Mouse (Mus musculus) limb, embryonic 14.5 days (tissue): ENCODE measurements around the gene Rbm20. TPM values are rescaled to one million over a fixed set of nuclear protein-coding genes. Genes with fewer than 3 reads are reported as not detected.

Source experiments
- ATAC-seq: fragments of 200-750 bp; cut with Nextera tagmentation; 2 replicates; pipeline ENCODE4 v1.8.0; 2017; ENCODE audit warnings: low read depth, moderate number of reproducible peaks, moderate TSS enrichment; ENCODE audit not compliant: low FRiP score
- DNase-seq: peaks from one replicate; pipeline ENCODE4 v3.0.0-alpha.2; 2015; ENCODE audit warnings: low spot score
- H3K27ac ChIP-seq: fragments of 300-500 bp; sonication (generic); replicated peaks from 2 replicates; pipeline ENCODE4 v1.5.1; 2014; ENCODE audit warnings: low read depth, mild to moderate bottlenecking, low read length, moderate library complexity, mixed read lengths
- H3K27me3 ChIP-seq: fragments of 300-500 bp; sonication (generic); 2 replicates; pipeline ENCODE4 v1.6.1; 2014; ENCODE audit warnings: low read length, mixed read lengths; ENCODE audit not compliant: control insufficient read depth, insufficient read depth
- H3K36me3 ChIP-seq: fragments of 300-500 bp; sonication (generic); 2 replicates; pipeline ENCODE4 v1.6.1; 2014; ENCODE audit warnings: mild to moderate bottlenecking, low read length, moderate library complexity, mixed read lengths; ENCODE audit not compliant: control insufficient read depth, insufficient read depth
- H3K4me1 ChIP-seq: fragments of 300-500 bp; sonication (generic); 2 replicates; pipeline ENCODE4 v1.6.1; 2014; ENCODE audit warnings: antibody characterized with exemption, low read length, mixed read lengths; ENCODE audit not compliant: control insufficient read depth, insufficient read depth
- H3K4me2 ChIP-seq: fragments of 300-500 bp; sonication (generic); replicated peaks from 2 replicates; pipeline ENCODE4 v1.6.1; 2014; ENCODE audit warnings: low read depth, mild to moderate bottlenecking, low read length, moderate library complexity; ENCODE audit not compliant: severe bottlenecking
- H3K4me3 ChIP-seq: fragments of 300-500 bp; sonication (generic); replicated peaks from 2 replicates; pipeline ENCODE4 v1.5.1; 2014; ENCODE audit warnings: low read length
- H3K9ac ChIP-seq: fragments of 300-500 bp; sonication (generic); 2 replicates; pipeline ENCODE4 v1.6.1; 2014; ENCODE audit warnings: mild to moderate bottlenecking, low read depth, low read length, moderate library complexity; ENCODE audit not compliant: severe bottlenecking
- H3K9me3 ChIP-seq: fragments of 300-500 bp; sonication (generic); 2 replicates; pipeline ENCODE4 v1.6.1; 2016; ENCODE audit warnings: low read length; ENCODE audit not compliant: control insufficient read depth
- POLR2A ChIP-seq: fragments of 200-500 bp; IDR thresholded peaks from 2 replicates; pipeline ENCODE4 v1.8.0; 2012; ENCODE audit warnings: inconsistent platforms, mild to moderate bottlenecking, moderate library complexity, borderline replicate concordance; ENCODE audit not compliant: insufficient read depth, insufficient read length; ENCODE audit errors: extremely low read depth
- WGBS: fragments of 180-500 bp; shearing (Covaris S2); extraction: QIAGEN DNeasy Blood & Tissue Kit; methylation state at CpG from one replicate; pipeline ENCODE4 v1.1.7; 2014; 5-methylcytosine and 5-hydroxymethylcytosine counted together
- polyA plus RNA-seq, 2 experiments: library from polyadenylated mRNA; depleted of rRNA in 1 of 2; stranded (reverse) in 1 of 2; unstranded in 1 of 2; fragments of >200 nt; fragmentation: Nextera tagmentation in 1 of 2; extraction: Ambion mirVana in 1 of 2; gene quantifications; 2 replicates each; pipeline versions ENCODE4 v1.2.1 to v1.2.3; 2012 to 2014

Rbm20 gene
- polyA plus RNA-seq, 2 experiments = 5.5 to 10.0 TPM

DNA sequence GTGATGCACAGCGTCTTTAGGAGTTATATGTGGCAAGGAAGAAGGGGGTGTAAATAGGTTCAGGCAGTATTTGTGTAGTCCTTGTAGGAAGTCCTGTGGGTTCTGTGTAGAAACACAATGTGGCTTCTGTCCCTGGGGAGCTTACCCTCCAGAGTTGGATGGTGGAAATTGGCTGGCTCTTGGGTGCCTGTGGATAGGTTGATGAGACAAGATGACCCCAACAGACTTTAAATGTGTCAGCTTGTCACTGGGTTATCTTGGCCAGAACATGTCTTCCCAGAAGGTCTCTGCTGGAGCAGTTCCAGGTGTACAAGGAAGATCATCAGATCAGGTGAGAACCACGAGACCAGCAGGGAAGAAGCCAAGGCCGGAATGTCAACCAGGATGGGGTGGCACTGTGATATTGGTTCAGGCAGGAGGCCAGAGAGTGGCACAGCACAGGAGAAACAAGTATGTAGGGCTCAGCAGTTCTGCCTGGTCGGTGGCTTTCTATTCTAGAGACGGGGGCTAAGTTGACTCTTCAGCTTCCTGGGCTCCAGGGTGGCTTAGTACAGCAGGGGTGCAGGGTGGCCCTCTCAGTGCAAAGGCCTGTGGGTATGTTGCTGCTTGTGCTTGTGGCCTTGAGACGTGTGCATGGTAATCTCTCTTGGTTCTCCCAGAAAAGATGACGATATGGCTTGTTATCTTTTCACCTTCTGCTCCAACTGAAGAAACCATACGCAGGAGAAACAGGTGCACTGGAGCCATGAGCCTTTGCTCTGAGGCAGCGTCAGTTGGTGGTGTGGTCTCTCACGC is 209.7 kb downstream of the Rbm20 start:
- Histone ChIP-seq H3K36me3 (no peaks in the 10 kb centered on the region), H3K4me1 (peaks cover 15% of the 10 kb centered on the region), H3K27me3 (no peaks in the 10 kb centered on the region), H3K4me2 (no peak overlapping the region), H3K27ac (no peak overlapping the region), H3K4me3 (no peak overlapping the region), H3K9ac (no peak overlapping the region), H3K9me3 (no peaks in the 10 kb centered on the region)
- no peak for TF ChIP-seq POLR2A
- DNase-seq = no peak
- no peak for ATAC-seq
- WGBS = 92% methylated on average over 10 of the region's 10 CpGs

DNA sequence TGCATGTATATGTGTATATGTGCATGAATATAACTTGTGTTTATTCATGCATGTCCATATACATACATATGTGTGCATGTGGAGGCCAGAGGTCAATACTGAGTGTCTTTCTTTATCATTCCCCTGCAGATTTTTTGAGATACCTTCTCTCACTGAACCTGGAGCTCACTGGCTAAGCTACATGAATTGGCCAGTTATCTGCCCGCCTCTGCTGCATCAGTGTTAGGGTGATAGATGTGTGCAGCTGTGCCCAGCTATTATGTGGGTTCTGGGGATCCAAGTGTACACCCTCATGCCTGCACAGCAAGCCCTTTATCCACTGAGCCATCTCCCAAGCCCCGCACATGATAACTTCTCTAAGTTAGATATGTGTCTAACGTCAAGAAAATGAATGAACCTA is 210.7 kb downstream of the Rbm20 start:
- Histone ChIP-seq H3K27ac (no peak overlapping the region), H3K27me3 (no peaks in the 10 kb centered on the region), H3K36me3 (no peaks in the 10 kb centered on the region), H3K9ac (no peak overlapping the region), H3K4me3 (no peak overlapping the region), H3K4me2 (no peak overlapping the region), H3K9me3 (no peaks in the 10 kb centered on the region), H3K4me1 (peaks cover 26% of the 10 kb centered on the region)
- WGBS = 85% methylated on average over 3 of the region's 3 CpGs
- TF ChIP-seq POLR2A = no peak
- DNase-seq (no peak), ATAC-seq (no peak)

GRCm38 (mm10) chr19:53888331-53888730 is 211.2 kb downstream of the Rbm20 start:
- H3K9ac ChIP-seq = no peak overlapping the region

DNA sequence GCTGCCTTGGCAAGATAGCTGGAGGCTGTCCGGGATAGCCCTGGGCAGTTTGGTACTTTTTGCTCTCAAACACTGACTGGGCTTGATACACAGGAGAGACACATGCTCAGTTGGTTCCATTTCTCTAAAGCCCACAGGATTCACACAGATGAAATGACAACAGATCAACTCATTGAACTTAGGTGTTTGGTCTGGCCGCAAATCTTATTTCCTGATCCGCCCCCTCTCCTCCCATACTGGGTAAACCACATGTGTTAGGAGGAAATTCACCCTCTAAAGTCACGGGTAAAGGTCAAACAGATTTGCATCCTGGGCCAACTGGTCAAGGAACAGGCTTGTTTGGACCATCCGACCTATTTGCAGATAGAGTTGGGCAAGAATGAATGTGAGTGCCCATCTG is 212.4 kb downstream of the Rbm20 start:
- no peak for ATAC-seq
- Histone ChIP-seq H3K4me3 (no peak overlapping the region), H3K27ac (no peak overlapping the region), H3K27me3 (no peaks in the 10 kb centered on the region), H3K36me3 (no peaks in the 10 kb centered on the region), H3K9ac (no peak overlapping the region), H3K4me2 (no peak overlapping the region), H3K4me1 (peaks cover 43% of the 10 kb centered on the region), H3K9me3 (no peaks in the 10 kb centered on the region)
- no peak for DNase-seq
- TF ChIP-seq POLR2A = no peak
- WGBS = 63% methylated on average over 5 of the region's 5 CpGs

More at GRCm38 (mm10) chr19:53888331-53888730, 211.2 kb downstream of the Rbm20 start:
- no peaks in the 10 kb centered on the region for H3K27me3 ChIP-seq
- peaks cover 31% of the 10 kb centered on the region for H3K4me1 ChIP-seq
- no peak overlapping the region for H3K4me3 ChIP-seq
- TF ChIP-seq POLR2A = no peak
- H3K4me2 ChIP-seq = no peak overlapping the region
- H3K9me3 ChIP-seq = no peaks in the 10 kb centered on the region
- WGBS = 63% methylated on average over 9 of the region's 9 CpGs
- no peaks in the 10 kb centered on the region for H3K36me3 ChIP-seq
- DNase-seq (no peak), ATAC-seq (no peak)
- H3K27ac ChIP-seq = no peak overlapping the region

GRCm38 (mm10) chr19:53890274-53890673 is 213.2 kb downstream of the Rbm20 start:
- no peak overlapping the region for H3K4me2 ChIP-seq
- no peak overlapping the region for H3K27ac ChIP-seq
- TF ChIP-seq POLR2A = no peak
- H3K9me3 ChIP-seq = no peaks in the 10 kb centered on the region
- H3K4me1 ChIP-seq = peaks cover 50% of the 10 kb centered on the region
- no peak overlapping the region for H3K4me3 ChIP-seq
- H3K9ac ChIP-seq = no peak overlapping the region
- H3K36me3 ChIP-seq = no peaks in the 10 kb centered on the region
- ATAC-seq (no peak), DNase-seq (no peak)
- WGBS = 66% methylated on average over 5 of the region's 5 CpGs
- no peaks in the 10 kb centered on the region for H3K27me3 ChIP-seq
